Mouse (Mus musculus) liver, embryonic 18 days (tissue): ENCODE data around the gene Olfr1058. TPM values are rescaled to one million over a fixed set of nuclear protein-coding genes. Genes with fewer than 3 reads are reported as not detected.

ENCODE experiments used
- polyA plus RNA-seq: library from polyadenylated mRNA; depleted of rRNA; stranded (reverse); fragments of >200 nt; gene quantifications from 2 replicates; pipeline ENCODE4 v1.2.3, GENCODE M21; 2012; rRNA removed

The Olfr1058 gene
- not detected in 2 replicates for polyA plus RNA-seq

DNA sequence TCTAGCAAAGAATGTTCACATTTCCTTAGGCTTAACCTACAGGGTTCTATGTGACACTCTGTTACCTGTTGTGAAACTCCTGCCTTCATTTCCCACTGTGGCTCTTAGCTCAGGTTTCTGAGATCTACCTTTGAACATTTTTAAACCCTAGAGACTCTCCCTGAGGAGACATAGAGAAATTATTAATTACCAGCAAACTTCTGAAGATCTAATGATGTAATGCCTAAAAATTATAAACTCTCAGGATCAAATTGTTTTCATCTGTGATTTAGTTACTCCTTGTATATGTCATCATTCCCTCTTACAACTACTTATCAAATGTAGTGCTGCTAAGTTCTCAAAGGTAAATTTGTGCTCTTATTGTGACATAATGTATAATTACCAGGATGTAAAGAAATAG lies at the start of gene Olfr1058:
Olfr1058 (minus strand) TSS at position 101 of the 400 bp plus-strand sequence.

DNA sequence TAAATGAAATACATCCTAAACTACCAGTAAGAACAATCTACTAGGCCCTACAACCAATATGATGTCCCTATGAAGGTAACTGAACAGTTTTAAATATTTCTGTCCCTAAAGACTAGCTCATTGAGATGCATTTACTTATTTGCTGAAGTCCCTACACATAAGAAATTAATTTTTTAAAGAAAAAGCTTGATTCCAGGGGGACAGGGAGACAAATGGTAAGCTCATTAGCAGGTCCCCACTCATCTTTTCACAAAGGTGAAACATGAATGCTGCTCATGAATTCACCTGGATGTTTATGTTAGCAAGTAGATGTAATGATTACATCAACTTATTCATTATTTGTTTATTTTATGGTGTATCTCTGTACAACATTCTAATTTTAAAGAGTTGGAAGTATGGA lies 38.3 kb upstream of the Olfr1058 start, which contains the start of gene Olfr1062:
Olfr1062 (minus strand) TSS at position 101 of the 400 bp plus-strand sequence.

DNA sequence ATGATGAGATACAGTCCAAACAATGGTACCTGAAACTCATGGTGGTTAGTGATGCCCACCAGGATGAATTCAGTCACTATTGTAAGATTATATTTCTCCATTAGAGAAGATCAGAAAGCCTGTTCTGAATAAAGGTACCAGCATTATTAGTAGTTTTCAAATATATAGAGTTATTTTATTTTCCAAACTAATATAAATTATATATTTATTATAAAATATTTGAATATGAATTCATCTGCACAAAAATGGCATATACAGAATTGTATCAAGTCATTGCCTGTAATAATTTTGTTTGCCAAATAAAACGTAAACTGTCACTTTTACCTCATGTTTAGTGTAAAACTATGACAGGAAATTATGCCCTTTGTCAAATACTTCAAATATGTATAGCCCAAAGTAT lies 25.6 kb upstream of the Olfr1058 start, which contains the start of gene Olfr1061:
Olfr1061 (minus strand) TSS at position 101 of the 400 bp plus-strand sequence.

DNA sequence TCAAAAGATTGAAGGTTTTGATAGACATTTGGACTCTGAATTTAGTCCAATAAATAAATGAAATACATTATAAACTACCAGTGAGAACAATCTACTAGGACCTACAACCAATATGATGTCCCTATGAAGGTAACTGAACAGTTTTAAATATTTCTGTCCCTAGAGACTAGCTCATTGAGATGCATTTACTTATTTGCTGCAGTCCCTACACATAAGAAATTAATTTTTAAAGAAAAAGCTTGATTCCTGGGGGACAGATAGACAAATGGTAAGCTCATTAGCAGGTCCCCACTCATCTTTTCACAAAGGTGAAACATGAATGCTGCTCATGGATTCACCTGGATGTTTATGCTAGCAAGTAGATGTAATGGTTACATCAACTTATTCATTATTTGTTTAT lies 10.1 kb downstream of the Olfr1058 start, which contains the start of gene Olfr1057:
Olfr1057 (minus strand) TSS at position 101 of the 400 bp plus-strand sequence.

DNA sequence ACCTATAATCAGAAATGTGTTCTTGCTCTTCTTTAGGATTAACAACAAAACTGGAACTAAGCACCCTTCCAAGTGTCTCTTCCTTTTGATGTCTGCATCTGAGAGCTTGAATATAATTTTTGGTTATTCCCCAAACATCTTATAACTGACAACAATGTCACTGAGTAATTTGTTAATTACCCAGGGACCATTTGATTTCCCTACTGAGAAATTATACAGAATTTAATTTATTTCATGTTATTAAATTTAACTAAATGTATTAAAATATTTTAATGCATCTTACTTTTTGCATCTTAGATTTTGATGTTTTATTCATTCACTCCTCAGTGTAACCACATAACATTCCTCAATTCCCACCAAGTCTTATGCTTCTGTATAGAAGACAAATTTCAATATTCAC lies 26.0 kb downstream of the Olfr1058 start, which contains the start of gene Olfr1056:
Olfr1056 (minus strand) TSS at position 101 of the 400 bp plus-strand sequence.

DNA sequence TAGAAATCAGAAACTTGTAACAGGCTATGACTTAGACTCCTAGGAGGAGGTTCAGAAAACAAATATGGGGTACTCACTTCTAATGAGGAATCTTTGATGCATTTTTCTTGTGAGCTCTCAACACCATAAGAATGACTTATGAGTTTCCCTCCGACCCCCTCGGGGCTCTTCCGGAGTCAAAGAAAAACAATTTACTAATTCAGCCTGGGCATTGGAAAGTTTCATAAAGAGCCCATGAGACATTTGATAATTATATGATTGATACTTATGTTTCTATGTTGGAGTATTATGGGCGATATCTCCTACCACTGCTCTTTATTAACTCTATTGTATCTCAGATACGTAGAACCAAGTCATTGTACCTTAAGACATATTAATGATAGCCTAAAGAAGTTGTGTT lies 38.2 kb downstream of the Olfr1058 start, which contains the start of gene Olfr1055:
Olfr1055 (minus strand) TSS at position 101 of the 400 bp plus-strand sequence.

DNA sequence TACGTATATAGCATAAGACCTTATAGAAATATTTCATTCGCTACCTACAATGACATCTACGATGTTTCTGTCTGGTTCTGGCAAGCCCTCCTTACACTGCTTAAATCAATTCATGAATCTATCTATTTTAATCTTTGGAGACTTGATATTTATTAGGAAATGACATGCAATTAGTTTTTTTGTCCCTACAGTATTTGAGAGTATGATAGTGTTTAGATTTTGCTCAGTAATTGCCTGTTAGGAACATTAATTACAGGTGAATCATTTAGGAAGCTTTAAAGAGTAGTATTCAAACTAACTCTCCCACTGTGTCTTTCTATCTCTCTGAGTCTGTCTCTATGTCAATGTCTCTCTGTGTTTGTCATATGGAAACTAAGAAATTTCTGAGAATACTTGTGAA lies 53.0 kb downstream of the Olfr1058 start, which contains the start of gene Olfr1054:
Olfr1054 (minus strand) TSS at position 101 of the 400 bp plus-strand sequence.

Other genes starting within 250 kb of the Olfr1058 start
- gene Olfr1040, start 241.8 kb downstream of the Olfr1058 start, polyA plus RNA-seq = not detected in 2 replicates
- gene Olfr1042, start 226.7 kb downstream of the Olfr1058 start, polyA plus RNA-seq = not detected in 2 replicates
- not detected in 2 replicates for gene Olfr1043, start 221.0 kb downstream of the Olfr1058 start, polyA plus RNA-seq
- gene Olfr1044, start 210.7 kb downstream of the Olfr1058 start, polyA plus RNA-seq = not detected in 2 replicates
- not detected in 2 replicates for gene Olfr52, start 202.9 kb downstream of the Olfr1058 start, polyA plus RNA-seq
- gene Olfr1045, start 185.6 kb downstream of the Olfr1058 start, polyA plus RNA-seq = not detected in 2 replicates
- gene Olfr1046, start 169.2 kb downstream of the Olfr1058 start, polyA plus RNA-seq = not detected in 2 replicates
- not detected in 2 replicates for gene Olfr1047, start 157.2 kb downstream of the Olfr1058 start, polyA plus RNA-seq
- gene Olfr1048, start 148.3 kb downstream of the Olfr1058 start, polyA plus RNA-seq = not detected in 2 replicates
- gene Olfr1049, start 130.2 kb downstream of the Olfr1058 start, polyA plus RNA-seq = not detected in 2 replicates
- not detected in 2 replicates for gene Olfr1051, start 109.5 kb downstream of the Olfr1058 start, polyA plus RNA-seq
- not detected in 2 replicates for gene Olfr1052, start 96.1 kb downstream of the Olfr1058 start, polyA plus RNA-seq
- not detected in 2 replicates for gene Olfr1053, start 73.3 kb downstream of the Olfr1058 start, polyA plus RNA-seq
- gene Olfr1054, start 53.1 kb downstream of the Olfr1058 start, polyA plus RNA-seq = not detected in 2 replicates
- gene Olfr1055, start 38.3 kb downstream of the Olfr1058 start, polyA plus RNA-seq = not detected in 2 replicates
- gene Olfr1056, start 26.1 kb downstream of the Olfr1058 start, polyA plus RNA-seq = not detected in 2 replicates
- gene Olfr1057, start 10.2 kb downstream of the Olfr1058 start, polyA plus RNA-seq = not detected in 2 replicates
- not detected in 2 replicates for gene Olfr1061, start 25.5 kb upstream of the Olfr1058 start, polyA plus RNA-seq
- not detected in 2 replicates for gene Olfr1062, start 38.2 kb upstream of the Olfr1058 start, polyA plus RNA-seq
- gene Olfr1065, start 62.0 kb upstream of the Olfr1058 start, polyA plus RNA-seq = not detected in 2 replicates
- gene Olfr1066, start 67.7 kb upstream of the Olfr1058 start, polyA plus RNA-seq = not detected in 2 replicates
- not detected in 2 replicates for gene Olfr228, start 98.8 kb upstream of the Olfr1058 start, polyA plus RNA-seq
- not detected in 2 replicates for gene Olfr1076, start 119.9 kb upstream of the Olfr1058 start, polyA plus RNA-seq
- gene Olfr1079, start 153.9 kb upstream of the Olfr1058 start, polyA plus RNA-seq = not detected in 2 replicates
- gene Olfr1080, start 169.7 kb upstream of the Olfr1058 start, polyA plus RNA-seq = not detected in 2 replicates
- gene Olfr1082, start 210.4 kb upstream of the Olfr1058 start, polyA plus RNA-seq = not detected in 2 replicates